Mouse (Mus musculus) cerebellum, adult 2 months (tissue): ENCODE results near the gene Lefty2. TPM values are rescaled to one million over a fixed set of nuclear protein-coding genes. Genes with fewer than 3 reads are reported as not detected.

ENCODE experiments used
- DNase-seq, 2 experiments: peaks; one replicate each; pipeline ENCODE4 v3.0.0; 2021
- H3K27ac ChIP-seq: fragments of 200-500 bp; 2 replicates; pipeline ENCODE4 v1.5.1; 2012; ENCODE audit warnings: low read length, control low read depth, inconsistent platforms; ENCODE audit not compliant: insufficient read depth
- H3K27me3 ChIP-seq: fragments of 200-500 bp; 2 replicates; pipeline ENCODE4 v1.6.1; 2012; ENCODE audit warnings: inconsistent platforms, mild to moderate bottlenecking, low read length, moderate library complexity; ENCODE audit not compliant: control insufficient read depth, insufficient read depth
- H3K4me1 ChIP-seq: fragments of 200-500 bp; 2 replicates; pipeline ENCODE4 v1.6.1; 2011; ENCODE audit warnings: low read length; ENCODE audit not compliant: control insufficient read depth, insufficient read depth
- H3K4me3 ChIP-seq: fragments of 200-500 bp; replicated peaks from 2 replicates; pipeline ENCODE3; 2011; ENCODE audit warnings: mild to moderate bottlenecking, low read depth, low read length, control low read depth; ENCODE audit not compliant: insufficient read depth
- CTCF ChIP-seq: fragments of 200-500 bp; IDR thresholded peaks from 2 replicates; pipeline ENCODE4 v1.5.1; 2011; ENCODE audit warnings: low read depth, mild to moderate bottlenecking, control low read depth, low read length, moderate library complexity, borderline replicate concordance; ENCODE audit not compliant: insufficient read depth
- POLR2A ChIP-seq: fragments of 200-500 bp; IDR thresholded peaks from 2 replicates; pipeline ENCODE4 v1.6.1; 2011; ENCODE audit warnings: low read length, control low read depth, borderline replicate concordance; ENCODE audit not compliant: insufficient read depth
- WGBS: fragments of 180-500 bp; shearing (Covaris S2); methylation state at CpG from one replicate; pipeline ENCODE4 v1.1.7; 2018; 5-methylcytosine and 5-hydroxymethylcytosine counted together
- polyA plus RNA-seq: library from polyadenylated mRNA; depleted of rRNA; stranded (reverse); fragments of >200 nt; gene quantifications from 2 replicates; pipeline ENCODE4 v1.2.3, GENCODE M21; 2012

The Lefty2 gene
- polyA plus RNA-seq, 1 experiment: 0.18 TPM

DNA sequence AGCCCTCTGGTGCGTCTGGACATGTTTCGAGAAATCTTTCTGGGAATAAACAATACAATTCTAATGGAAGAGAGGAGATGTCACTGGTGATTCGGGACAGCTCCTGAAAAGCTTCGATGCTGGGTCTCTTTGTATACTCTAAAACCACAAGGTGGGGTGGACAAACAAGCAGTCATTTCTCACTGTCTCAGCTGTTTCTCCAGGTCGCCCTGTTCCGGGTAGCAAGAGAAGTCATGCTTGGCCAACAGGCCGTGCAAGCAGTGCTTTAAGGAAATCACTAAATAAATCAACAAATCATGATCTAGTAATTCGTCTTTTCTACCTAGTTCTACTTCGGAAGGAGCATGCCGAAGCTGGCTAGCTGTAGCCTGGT is 10.7 kb downstream of the Lefty2 start:
- H3K27ac ChIP-seq: no peak overlapping the region
- no peaks in the 10 kb centered on the region for H3K27me3 ChIP-seq
- DNase-seq: no peak
- 27% methylated on average over 10 of the region's 10 CpGs for WGBS
- peaks cover 11% of the 10 kb centered on the region; the same call in 1 of the 2 replicates for H3K4me1 ChIP-seq
- TF ChIP-seq CTCF (no peak), POLR2A (no peak)
- peak overlapping the region; percentile 87 for H3K4me3 ChIP-seq

DNA sequence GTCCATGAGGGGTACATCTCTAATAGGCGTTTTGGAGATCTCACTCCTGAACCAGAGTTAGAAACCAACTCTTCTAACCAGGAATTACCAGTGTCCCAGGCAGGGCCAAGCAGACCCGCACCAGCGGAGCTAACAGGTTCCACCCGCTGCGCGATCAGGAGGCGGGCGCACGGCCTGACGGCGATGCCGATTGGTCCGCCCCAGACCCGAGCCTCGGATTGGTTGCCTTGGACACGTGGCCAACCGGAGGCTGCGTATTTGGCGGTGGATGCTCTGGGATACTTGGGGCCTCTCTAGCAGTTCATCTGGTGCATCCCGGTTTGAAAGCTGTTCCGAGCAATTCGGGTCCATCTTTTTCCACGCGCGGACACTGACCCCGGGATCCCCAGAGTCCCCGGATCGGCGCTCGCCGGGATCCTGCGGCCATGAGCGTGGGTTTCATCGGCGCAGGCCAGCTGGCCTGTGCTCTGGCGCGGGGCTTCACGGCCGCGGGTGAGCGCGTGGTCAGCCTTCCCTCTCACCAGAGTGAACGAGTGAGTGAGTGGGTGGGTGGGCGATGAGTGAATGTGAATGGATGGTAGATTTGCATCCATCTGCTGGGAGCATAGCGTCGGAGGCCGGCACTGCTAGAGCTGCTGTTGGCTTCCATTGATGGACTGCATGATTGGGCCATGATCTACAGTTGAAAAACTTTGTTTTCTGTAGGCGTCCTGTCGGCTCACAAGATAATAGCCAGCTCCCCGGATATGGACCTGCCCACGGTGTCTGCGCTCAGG is 11.3 kb downstream of the Lefty2 start, which contains the start of gene Pycr2:
Pycr2 (plus strand) TSS at position 255 of the 776 bp plus-strand sequence.
- DNase-seq: peak; percentile 93 to 94
- WGBS: under 1% methylated on average over 52 of the region's 52 CpGs
- H3K27ac ChIP-seq: 0 out of 2 replicates have a peak within 1 kb of the TSS, but pooled peaks have one; percentile 3
- H3K4me1 ChIP-seq: peaks cover 11% of the 10 kb centered on the region; the same call in 1 of the 2 replicates
- H3K27me3 ChIP-seq: no peaks in the 10 kb centered on the region
- TF ChIP-seq CTCF (no peak), POLR2A (peak; percentile 67; the same call in 1 of the 2 replicates)
- H3K4me3 ChIP-seq: peak within 1 kb of the TSS; percentile 87

- Histone ChIP-seq H3K4me1 (peaks cover 11% of the 10 kb centered on the region; the same call in 1 of the 2 replicates), H3K27me3 (no peaks in the 10 kb centered on the region), H3K4me3 (peak overlapping the region; percentile 87), H3K27ac (no peak overlapping the region)
- WGBS: under 1% methylated on average over 5 of the region's 5 CpGs
- TF ChIP-seq POLR2A: no peak
- no peak for TF ChIP-seq CTCF
- DNase-seq: no peak
These were observed 11.8 kb downstream of the Lefty2 start for GRCm38 (mm10) chr1:180904815-180905080.

DNA sequence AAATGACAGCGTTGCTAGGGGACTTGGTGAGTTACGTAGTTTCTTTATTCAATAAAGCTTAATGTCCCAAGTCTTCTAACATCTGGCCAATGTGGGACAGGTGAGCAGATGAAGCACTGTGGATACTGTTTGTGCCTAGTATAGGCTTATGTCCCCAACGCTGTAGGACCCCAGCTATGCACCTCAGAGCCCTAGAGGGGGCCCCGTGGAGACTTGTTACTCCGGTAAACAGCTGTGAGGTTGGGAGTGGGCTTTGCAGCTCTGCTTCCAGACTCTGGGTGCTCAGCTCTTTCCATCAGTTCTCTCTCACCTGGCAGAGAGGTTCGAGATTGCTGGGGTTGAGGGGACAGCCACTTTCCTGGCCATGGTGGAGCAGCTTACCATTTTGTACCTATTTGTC is 12.4 kb downstream of the Lefty2 start:
- no peak for TF ChIP-seq CTCF
- TF ChIP-seq POLR2A: no peak
- Histone ChIP-seq H3K27ac (no peak overlapping the region), H3K4me3 (no peak overlapping the region), H3K27me3 (no peaks in the 10 kb centered on the region), H3K4me1 (peaks cover 11% of the 10 kb centered on the region; the same call in 1 of the 2 replicates)
- WGBS: 32% methylated on average over 6 of the region's 6 CpGs
- no peak for DNase-seq

GRCm38 (mm10) chr1:180905876-180906275 is 13.0 kb downstream of the Lefty2 start:
- no peak for TF ChIP-seq CTCF
- TF ChIP-seq POLR2A: no peak
- DNase-seq: no peak
- 89% methylated on average over 17 of the region's 17 CpGs for WGBS
- Histone ChIP-seq H3K4me1 (peaks cover 11% of the 10 kb centered on the region; the same call in 1 of the 2 replicates), H3K4me3 (no peak overlapping the region), H3K27me3 (no peaks in the 10 kb centered on the region), H3K27ac (no peak overlapping the region)

GRCm38 (mm10) chr1:180906461-180907147 is 13.7 kb downstream of the Lefty2 start:
- Histone ChIP-seq H3K4me3 (no peak overlapping the region), H3K27me3 (no peaks in the 10 kb centered on the region), H3K4me1 (peaks cover 11% of the 10 kb centered on the region; the same call in 1 of the 2 replicates), H3K27ac (no peak overlapping the region)
- TF ChIP-seq POLR2A (no peak), CTCF (no peak)
- DNase-seq: no peak
- WGBS: 88% methylated on average over 24 of the region's 24 CpGs

GRCm38 (mm10) chr1:180911138-180911537 is 18.2 kb downstream of the Lefty2 start:
- WGBS: 44% methylated on average over 8 of the region's 8 CpGs
- DNase-seq: no peak
- no peak overlapping the region for H3K4me3 ChIP-seq
- H3K27me3 ChIP-seq: no peaks in the 10 kb centered on the region
- 0 out of 2 replicates have a peak, but pooled peaks cover 2% of the 10 kb centered on the region for H3K4me1 ChIP-seq
- no peak overlapping the region for H3K27ac ChIP-seq
- TF ChIP-seq POLR2A (no peak), CTCF (peak; percentile 17; the same call in 1 of the 2 replicates)

- 62% methylated on average over 20 of the region's 20 CpGs for WGBS
- TF ChIP-seq CTCF (no peak), POLR2A (no peak)
- Histone ChIP-seq H3K4me1 (no peaks in the 10 kb centered on the region), H3K27ac (no peak overlapping the region), H3K27me3 (no peaks in the 10 kb centered on the region), H3K4me3 (no peak overlapping the region)
- DNase-seq: no peak
These were observed 18.9 kb downstream of the Lefty2 start for GRCm38 (mm10) chr1:180911653-180912287.
